Mouse (Mus musculus): Measurements from ENCODE around the gene Mgll.

The Mgll gene

GRCm38 (mm10) chr6:88743601-88744291, 19.5 kb downstream of the Mgll start:
- no peak for DNase-seq (ENCODE audit: low read depth, low spot score)

GRCm38 (mm10) chr6:88745027-88745426, 20.8 kb downstream of the Mgll start:
- no peak for DNase-seq (ENCODE audit: low read depth, low spot score)

DNA sequence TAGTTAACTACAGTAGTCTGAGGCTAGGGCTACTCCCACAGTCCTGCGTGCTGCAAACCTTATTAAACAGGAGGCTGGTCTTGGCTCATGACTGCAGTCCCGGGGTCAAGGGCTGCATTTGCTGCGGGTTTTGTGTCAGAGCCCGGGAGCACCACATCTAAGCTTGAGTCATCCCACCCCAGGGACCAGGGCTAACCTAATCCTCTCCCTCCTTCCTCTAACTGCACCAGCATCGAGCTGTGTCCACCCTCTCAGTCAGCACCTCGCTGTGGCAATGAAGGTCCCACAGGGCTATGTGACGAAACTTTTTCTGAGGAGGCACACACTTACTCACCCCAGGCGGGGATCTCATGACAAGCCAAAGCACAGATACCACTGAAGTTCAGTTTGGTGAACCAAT, 22.1 kb downstream of the Mgll start:
- DNase-seq (ENCODE audit: low read depth, low spot score) = no peak

GRCm38 (mm10) chr6:88747296-88748040, 23.3 kb downstream of the Mgll start:
- DNase-seq (ENCODE audit: low read depth, low spot score) = no peak

DNA sequence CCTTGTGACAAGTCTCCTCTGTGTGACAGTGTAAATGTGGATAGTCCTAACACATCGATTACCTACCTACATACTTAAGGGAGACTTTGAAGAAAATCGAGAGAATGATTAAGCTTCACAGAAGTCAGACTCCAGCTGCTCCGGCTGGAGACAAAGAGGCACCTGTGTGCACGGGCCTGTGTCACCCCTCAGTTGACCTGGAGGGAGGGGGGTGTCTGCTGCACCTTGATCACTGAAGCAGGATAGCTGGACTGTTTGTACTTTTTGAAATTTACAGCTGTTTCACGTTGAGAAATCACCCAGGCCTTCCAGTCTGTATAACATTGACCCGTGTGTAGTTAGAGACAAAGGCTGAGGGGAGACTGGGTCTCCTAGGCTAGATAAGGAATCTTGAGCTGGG, 26.7 kb downstream of the Mgll start:
- no peak for DNase-seq (ENCODE audit: low read depth, low spot score)

DNA sequence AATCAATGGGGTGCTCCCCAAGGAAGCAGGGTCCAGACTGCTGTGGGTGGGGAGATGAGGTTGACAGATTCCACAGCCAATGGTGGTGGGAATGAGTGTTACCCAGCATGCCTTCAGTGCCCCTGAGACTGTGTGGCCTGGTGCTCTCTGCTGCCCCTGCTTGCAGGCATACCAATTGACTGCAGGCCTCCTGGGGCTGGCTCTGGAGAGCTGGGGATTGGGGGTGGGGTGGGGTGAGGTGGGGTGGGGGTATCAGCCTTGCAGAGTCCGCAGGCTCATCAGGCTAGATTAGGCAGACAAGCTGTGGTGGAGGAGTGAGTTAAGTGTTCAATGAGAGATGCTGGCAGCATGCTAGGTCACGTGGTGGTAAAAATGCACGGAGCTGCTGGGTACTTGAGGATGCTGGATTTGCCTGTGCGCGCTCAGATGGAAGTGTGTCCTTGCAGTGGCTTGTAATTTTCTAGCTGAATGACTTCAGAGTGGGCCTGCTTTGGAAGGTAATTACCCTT, 28.6 kb downstream of the Mgll start:
- no peak for DNase-seq (ENCODE audit: low read depth, low spot score)

DNA sequence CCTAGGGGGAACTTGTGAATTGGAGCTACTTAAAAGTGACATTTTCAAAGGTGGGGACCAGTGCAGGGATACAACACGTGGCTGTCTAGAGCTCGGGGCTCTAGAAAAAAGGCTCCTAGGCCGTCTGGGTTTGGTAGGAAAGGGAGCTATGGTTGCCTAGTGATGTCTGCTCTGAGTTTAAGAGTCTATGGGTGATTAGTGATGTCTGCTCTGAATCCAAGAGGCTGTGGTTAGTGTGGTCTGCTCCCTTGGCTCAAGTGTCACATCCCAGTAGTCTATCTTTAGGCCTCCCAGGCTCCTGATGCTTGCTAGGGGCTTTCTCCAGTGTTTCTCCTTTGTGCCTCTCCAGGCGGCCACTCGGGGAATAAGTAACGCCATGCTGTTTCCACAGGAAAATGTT, 29.4 kb downstream of the Mgll start:
- DNase-seq (ENCODE audit: low read depth, low spot score) = no peak

- no peak for DNase-seq (ENCODE audit: low read depth, low spot score)
Measured at GRCm38 (mm10) chr6:88756992-88757391, 32.8 kb downstream of the Mgll start.

- DNase-seq (ENCODE audit: low read depth, low spot score) = no peak
Measured at GRCm38 (mm10) chr6:88758074-88758473, 33.9 kb downstream of the Mgll start.

- DNase-seq (ENCODE audit: low read depth, low spot score) = no peak
Measured at GRCm38 (mm10) chr6:88758568-88759522, 34.6 kb downstream of the Mgll start.

DNA sequence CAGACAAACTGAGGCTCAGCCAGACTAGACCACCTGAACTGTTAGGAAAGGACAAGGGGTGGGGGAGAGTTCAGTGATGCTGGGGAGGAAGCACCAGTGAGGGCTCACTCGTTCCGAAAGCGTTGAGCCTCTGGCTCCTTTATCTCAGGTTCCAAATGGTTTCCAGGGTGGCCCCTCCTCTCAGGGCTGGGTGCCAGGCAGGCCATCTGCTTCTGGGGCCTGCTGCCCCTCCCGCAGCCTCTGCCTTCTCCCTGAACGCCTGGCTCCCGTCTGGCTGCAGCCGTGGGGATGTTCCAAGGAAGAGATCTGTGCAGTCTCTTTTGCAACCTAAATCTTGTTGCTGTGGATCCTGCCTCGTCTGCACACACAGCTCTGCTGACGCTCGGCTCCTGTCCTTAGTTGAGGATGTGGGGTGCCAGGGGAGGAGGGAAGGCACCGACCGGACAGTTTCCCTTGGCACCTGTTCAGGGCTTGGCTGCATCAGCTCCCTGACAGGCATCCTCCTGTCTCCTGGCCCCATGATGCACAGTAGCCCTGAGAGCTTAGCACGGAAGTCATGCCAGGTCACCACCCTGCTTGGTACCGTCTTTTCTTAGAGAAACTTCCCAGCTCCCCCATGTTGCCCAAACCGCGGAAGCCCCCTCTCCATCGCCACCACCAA, 35.7 kb downstream of the Mgll start:
- peak; percentile 83 for DNase-seq (ENCODE audit: low read depth, low spot score)

GRCm38 (mm10) chr6:88760935-88761635, 36.9 kb downstream of the Mgll start:
- no peak for DNase-seq (ENCODE audit: low read depth, low spot score)

DNA sequence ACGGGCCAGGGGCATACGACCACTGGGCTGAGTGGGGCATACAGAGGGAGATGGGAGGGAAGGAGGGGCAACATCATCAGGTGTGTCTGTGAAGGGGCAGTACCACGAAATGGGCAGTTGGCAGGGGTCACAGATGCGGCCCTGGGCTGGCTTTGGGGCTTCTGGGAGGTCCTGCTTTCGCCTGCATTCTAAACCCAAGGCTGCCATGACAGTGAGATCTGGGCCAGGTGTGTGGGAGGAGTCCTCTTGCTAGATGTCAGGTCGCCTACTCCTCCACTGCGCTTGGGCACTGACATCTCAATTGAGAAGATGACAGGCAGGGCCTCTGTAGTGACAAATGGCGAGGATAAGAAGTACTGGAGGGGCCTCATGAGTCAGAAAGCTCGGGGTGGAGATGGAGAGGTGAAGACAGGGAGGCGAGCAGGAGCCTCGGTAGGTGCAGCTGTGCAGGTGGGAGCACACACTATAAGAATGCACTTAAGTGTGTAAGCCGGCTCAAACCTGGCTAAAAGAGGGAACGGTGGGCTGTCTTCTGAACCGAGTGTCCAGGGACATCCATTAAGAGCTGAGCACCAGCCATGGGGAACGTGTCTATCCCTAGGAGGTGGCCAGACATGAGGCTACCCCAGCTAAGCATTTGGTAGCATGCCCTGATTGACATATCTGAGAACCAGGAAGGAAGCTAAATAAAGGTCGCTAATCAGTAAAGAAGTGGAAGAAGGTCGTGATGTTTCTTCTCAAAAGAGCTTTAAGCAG, 37.6 kb downstream of the Mgll start:
- DNase-seq (ENCODE audit: low read depth, low spot score) = no peak

- DNase-seq (ENCODE audit: low read depth, low spot score) = no peak
Measured at GRCm38 (mm10) chr6:88762440-88763196, 38.4 kb downstream of the Mgll start.

DNA sequence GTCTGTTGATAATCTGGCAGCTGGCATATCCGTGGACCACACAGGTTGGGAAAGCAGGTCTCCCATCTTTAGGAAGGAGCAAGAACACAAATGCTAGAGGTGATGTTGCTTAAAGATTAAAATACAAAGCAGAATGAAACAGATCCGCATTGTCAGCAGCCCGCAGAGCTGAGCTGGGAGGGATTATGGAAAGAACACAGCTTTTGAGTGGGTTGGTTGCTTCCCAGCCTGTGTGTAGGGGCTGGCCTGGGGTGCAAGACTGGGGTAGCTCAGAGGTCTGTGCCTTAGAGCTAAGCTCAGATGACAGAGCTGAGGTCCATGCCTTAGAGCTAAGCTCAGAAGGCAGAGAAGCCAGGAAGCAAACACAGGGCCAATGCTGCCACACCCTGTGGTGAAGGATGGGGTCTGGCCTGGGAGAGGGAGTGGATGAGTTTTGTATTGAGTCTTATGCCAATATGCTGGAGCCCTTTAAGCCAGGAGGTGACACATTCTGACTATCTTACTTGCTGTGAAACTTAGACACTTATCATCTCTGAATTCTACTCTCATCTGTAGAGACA, 39.4 kb downstream of the Mgll start:
- DNase-seq (ENCODE audit: low read depth, low spot score) = no peak

GRCm38 (mm10) chr6:88764281-88764680, 40.1 kb downstream of the Mgll start:
- no peak for DNase-seq (ENCODE audit: low read depth, low spot score)

GRCm38 (mm10) chr6:88767740-88768139, 43.5 kb downstream of the Mgll start:
- no peak for DNase-seq (ENCODE audit: low read depth, low spot score)

GRCm38 (mm10) chr6:88769723-88770122, 45.5 kb downstream of the Mgll start:
- no peak for DNase-seq (ENCODE audit: low read depth, low spot score)
